Mouse (Mus musculus): ENCODE results near the gene Ube3a. TPM values are rescaled to one million over a fixed set of nuclear protein-coding genes. Genes with fewer than 3 reads are reported as not detected.

Ube3a gene
- polyA plus RNA-seq, 1 experiment from 2014 or later, result 123 TPM

- Histone ChIP-seq H3K27me3 (replicated peaks; ENCODE audit: control insufficient read depth, insufficient read depth, low read length) (no peaks in the 10 kb centered on the region), H3K4me2 (peak overlapping the region; percentile 3; the same call in 1 of the 2 replicates), H3K9me3 (ENCODE audit: control insufficient read depth, low read length) (no peaks in the 10 kb centered on the region), H3K27ac (ENCODE audit: low read depth, low read length) (no peak overlapping the region), H3K9ac (ENCODE audit: low read depth, low read length) (no peak overlapping the region), H3K4me1 (replicated peaks; ENCODE audit: control insufficient read depth, insufficient read depth, low read length) (peaks cover 12% of the 10 kb centered on the region), H3K4me3 (ENCODE audit: low read depth, low read length) (no peak overlapping the region), H3K36me3 (ENCODE audit: control insufficient read depth, insufficient read depth, low read length) (no peaks in the 10 kb centered on the region)
- 46% methylated on average over 1 of the region's 1 CpGs for WGBS
- no peak for ATAC-seq (replicated peaks; ENCODE audit: low FRiP score)
- no peak for DNase-seq (ENCODE audit: low spot score)
Observed at GRCm38 (mm10) chr7:59231960-59232359, 3.4 kb downstream of the Ube3a start.

- H3K9ac ChIP-seq (ENCODE audit: low read depth, low read length), result no peak overlapping the region
- no peak overlapping the region for H3K4me3 ChIP-seq (ENCODE audit: low read depth, low read length)
- WGBS, result 87% methylated on average over 8 of the region's 8 CpGs
- H3K4me2 ChIP-seq, result peak overlapping the region; percentile 13; the same call in 1 of the 2 replicates
- no peak for DNase-seq (ENCODE audit: low spot score)
- peak; percentile 54; the same call in 1 of the 2 replicates for ATAC-seq (replicated peaks; ENCODE audit: low FRiP score)
- no peaks in the 10 kb centered on the region for H3K27me3 ChIP-seq (replicated peaks; ENCODE audit: control insufficient read depth, insufficient read depth, low read length)
- H3K27ac ChIP-seq (ENCODE audit: low read depth, low read length), result no peak overlapping the region
- peaks cover 12% of the 10 kb centered on the region for H3K4me1 ChIP-seq (replicated peaks; ENCODE audit: control insufficient read depth, insufficient read depth, low read length)
- H3K36me3 ChIP-seq (ENCODE audit: control insufficient read depth, insufficient read depth, low read length), result no peaks in the 10 kb centered on the region
- no peaks in the 10 kb centered on the region for H3K9me3 ChIP-seq (ENCODE audit: control insufficient read depth, low read length)
Observed at GRCm38 (mm10) chr7:59234773-59235401, 6.3 kb downstream of the Ube3a start.

- Histone ChIP-seq H3K9me3 (ENCODE audit: control insufficient read depth, low read length) (no peaks in the 10 kb centered on the region), H3K36me3 (ENCODE audit: control insufficient read depth, insufficient read depth, low read length) (peaks cover 3% of the 10 kb centered on the region; the same call in 1 of the 2 replicates), H3K9ac (ENCODE audit: low read depth, low read length) (no peak overlapping the region), H3K4me2 (no peak overlapping the region), H3K27me3 (replicated peaks; ENCODE audit: control insufficient read depth, insufficient read depth, low read length) (no peaks in the 10 kb centered on the region), H3K4me3 (ENCODE audit: low read depth, low read length) (no peak overlapping the region), H3K4me1 (replicated peaks; ENCODE audit: control insufficient read depth, insufficient read depth, low read length) (no peaks in the 10 kb centered on the region), H3K27ac (ENCODE audit: low read depth, low read length) (no peak overlapping the region)
- DNase-seq (ENCODE audit: low spot score) (no peak), ATAC-seq (replicated peaks; ENCODE audit: low FRiP score) (no peak)
- WGBS, result 84% methylated on average over 3 of the region's 3 CpGs
Observed at GRCm38 (mm10) chr7:59243257-59243656, 14.7 kb downstream of the Ube3a start.

- Histone ChIP-seq H3K27me3 (replicated peaks; ENCODE audit: control insufficient read depth, insufficient read depth, low read length) (no peaks in the 10 kb centered on the region), H3K4me3 (ENCODE audit: low read depth, low read length) (no peak overlapping the region), H3K9me3 (ENCODE audit: control insufficient read depth, low read length) (no peaks in the 10 kb centered on the region), H3K27ac (ENCODE audit: low read depth, low read length) (no peak overlapping the region), H3K36me3 (ENCODE audit: control insufficient read depth, insufficient read depth, low read length) (peaks cover 7% of the 10 kb centered on the region), H3K4me2 (no peak overlapping the region), H3K9ac (ENCODE audit: low read depth, low read length) (no peak overlapping the region), H3K4me1 (replicated peaks; ENCODE audit: control insufficient read depth, insufficient read depth, low read length) (no peaks in the 10 kb centered on the region)
- 95% methylated on average over 2 of the region's 2 CpGs for WGBS
- DNase-seq (ENCODE audit: low spot score) (no peak), ATAC-seq (replicated peaks; ENCODE audit: low FRiP score) (no peak)
Observed at GRCm38 (mm10) chr7:59245541-59245940, 17.0 kb downstream of the Ube3a start.

GRCm38 (mm10) chr7:59253373-59253772, 24.8 kb downstream of the Ube3a start:
- no peaks in the 10 kb centered on the region for H3K9me3 ChIP-seq (ENCODE audit: control insufficient read depth, low read length)
- 94% methylated on average over 2 of the region's 2 CpGs for WGBS
- H3K4me2 ChIP-seq, result no peak overlapping the region
- H3K4me3 ChIP-seq (ENCODE audit: low read depth, low read length), result no peak overlapping the region
- H3K27me3 ChIP-seq (replicated peaks; ENCODE audit: control insufficient read depth, insufficient read depth, low read length), result no peaks in the 10 kb centered on the region
- DNase-seq (ENCODE audit: low spot score) (no peak), ATAC-seq (replicated peaks; ENCODE audit: low FRiP score) (no peak)
- no peak overlapping the region for H3K27ac ChIP-seq (ENCODE audit: low read depth, low read length)
- H3K36me3 ChIP-seq (ENCODE audit: control insufficient read depth, insufficient read depth, low read length), result peaks cover 7% of the 10 kb centered on the region; the same call in 1 of the 2 replicates
- no peaks in the 10 kb centered on the region for H3K4me1 ChIP-seq (replicated peaks; ENCODE audit: control insufficient read depth, insufficient read depth, low read length)
- H3K9ac ChIP-seq (ENCODE audit: low read depth, low read length), result no peak overlapping the region

GRCm38 (mm10) chr7:59265538-59265937, 37.0 kb downstream of the Ube3a start:
- ATAC-seq (replicated peaks; ENCODE audit: low FRiP score) (0 out of 2 replicates have a peak, but pooled peaks have one; percentile 18), DNase-seq (ENCODE audit: low spot score) (no peak)
- H3K9me3 ChIP-seq (ENCODE audit: control insufficient read depth, low read length), result no peaks in the 10 kb centered on the region
- no peak overlapping the region for H3K9ac ChIP-seq (ENCODE audit: low read depth, low read length)
- no peak overlapping the region for H3K27ac ChIP-seq (ENCODE audit: low read depth, low read length)
- H3K4me3 ChIP-seq (ENCODE audit: low read depth, low read length), result no peak overlapping the region
- 47% methylated on average over 1 of the region's 1 CpGs for WGBS
- H3K27me3 ChIP-seq (replicated peaks; ENCODE audit: control insufficient read depth, insufficient read depth, low read length), result no peaks in the 10 kb centered on the region
- H3K36me3 ChIP-seq (ENCODE audit: control insufficient read depth, insufficient read depth, low read length), result no peaks in the 10 kb centered on the region; the same call in 1 of the 2 replicates
- no peak overlapping the region for H3K4me2 ChIP-seq
- H3K4me1 ChIP-seq (replicated peaks; ENCODE audit: control insufficient read depth, insufficient read depth, low read length), result no peaks in the 10 kb centered on the region

GRCm38 (mm10) chr7:59271775-59272174, 43.2 kb downstream of the Ube3a start:
- no peak overlapping the region for H3K27ac ChIP-seq (ENCODE audit: low read depth, low read length)
- no peak overlapping the region for H3K9ac ChIP-seq (ENCODE audit: low read depth, low read length)
- ATAC-seq (replicated peaks; ENCODE audit: low FRiP score), result no peak
- no peaks in the 10 kb centered on the region for H3K9me3 ChIP-seq (ENCODE audit: control insufficient read depth, low read length)
- 83% methylated on average over 4 of the region's 4 CpGs for WGBS
- H3K36me3 ChIP-seq (ENCODE audit: control insufficient read depth, insufficient read depth, low read length), result peaks cover 3% of the 10 kb centered on the region; the same call in 1 of the 2 replicates
- no peak overlapping the region for H3K4me2 ChIP-seq
- H3K27me3 ChIP-seq (replicated peaks; ENCODE audit: control insufficient read depth, insufficient read depth, low read length), result no peaks in the 10 kb centered on the region
- DNase-seq (ENCODE audit: low spot score), result no peak
- H3K4me3 ChIP-seq (ENCODE audit: low read depth, low read length), result no peak overlapping the region
- H3K4me1 ChIP-seq (replicated peaks; ENCODE audit: control insufficient read depth, insufficient read depth, low read length), result no peaks in the 10 kb centered on the region

- no peaks in the 10 kb centered on the region for H3K27me3 ChIP-seq (replicated peaks; ENCODE audit: control insufficient read depth, insufficient read depth, low read length)
- H3K9me3 ChIP-seq (ENCODE audit: control insufficient read depth, low read length), result no peaks in the 10 kb centered on the region
Observed at GRCm38 (mm10) chr7:59312576-59312975, 84.0 kb downstream of the Ube3a start.

GRCm38 (mm10) chr7:59322759-59323158, 94.2 kb downstream of the Ube3a start:
- no peak overlapping the region for H3K27ac ChIP-seq (ENCODE audit: low read depth, low read length)
- ATAC-seq (replicated peaks; ENCODE audit: low FRiP score) (no peak), DNase-seq (ENCODE audit: low spot score) (no peak)
- H3K36me3 ChIP-seq (ENCODE audit: control insufficient read depth, insufficient read depth, low read length), result no peaks in the 10 kb centered on the region
- H3K4me1 ChIP-seq (replicated peaks; ENCODE audit: control insufficient read depth, insufficient read depth, low read length), result no peaks in the 10 kb centered on the region
- no peak overlapping the region for H3K4me2 ChIP-seq
- no peaks in the 10 kb centered on the region for H3K9me3 ChIP-seq (ENCODE audit: control insufficient read depth, low read length)
- H3K4me3 ChIP-seq (ENCODE audit: low read depth, low read length), result no peak overlapping the region
- H3K27me3 ChIP-seq (replicated peaks; ENCODE audit: control insufficient read depth, insufficient read depth, low read length), result no peaks in the 10 kb centered on the region
- 82% methylated on average over 1 of the region's 1 CpGs for WGBS
- H3K9ac ChIP-seq (ENCODE audit: low read depth, low read length), result no peak overlapping the region

More at GRCm38 (mm10) chr7:59312576-59312975, 84.0 kb downstream of the Ube3a start:
- Histone ChIP-seq H3K27ac (ENCODE audit: low read depth, low read length) (no peak overlapping the region), H3K4me1 (replicated peaks; ENCODE audit: control insufficient read depth, insufficient read depth, low read length) (no peaks in the 10 kb centered on the region), H3K4me3 (ENCODE audit: low read depth, low read length) (no peak overlapping the region), H3K4me2 (no peak overlapping the region), H3K36me3 (ENCODE audit: control insufficient read depth, insufficient read depth, low read length) (no peaks in the 10 kb centered on the region), H3K9ac (ENCODE audit: low read depth, low read length) (no peak overlapping the region)
- DNase-seq (ENCODE audit: low spot score), result no peak
- no peak for ATAC-seq (replicated peaks; ENCODE audit: low FRiP score)
- WGBS, result 78% methylated on average over 1 of the region's 1 CpGs
